Mouse (Mus musculus) limb, embryonic 12.5 days (tissue): ENCODE results near the gene Cryba2. TPM values are rescaled to one million over a fixed set of nuclear protein-coding genes. Genes with fewer than 3 reads are reported as not detected.

Source experiments
- ATAC-seq: fragments of 200-750 bp; cut with Nextera tagmentation; 2 replicates; pipeline ENCODE4 v1.8.0; 2017; ENCODE audit warnings: low read depth, moderate TSS enrichment; ENCODE audit not compliant: insufficient number of reproducible peaks, insufficient read depth, low FRiP score, low TSS enrichment
- H3K27ac ChIP-seq: fragments of 300-500 bp; sonication (generic); 2 replicates; pipeline ENCODE4 v1.5.1; 2016; ENCODE audit warnings: mild to moderate bottlenecking, moderate library complexity
- H3K27me3 ChIP-seq: fragments of 300-500 bp; sonication (generic); 2 replicates; pipeline ENCODE4 v1.6.1; 2016; ENCODE audit warnings: mild to moderate bottlenecking, moderate library complexity
- H3K36me3 ChIP-seq: fragments of 300-500 bp; sonication (generic); 2 replicates; pipeline ENCODE4 v1.6.1; 2016; ENCODE audit warnings: mild to moderate bottlenecking, moderate library complexity
- H3K4me1 ChIP-seq: fragments of 300-500 bp; sonication (generic); replicated peaks from 2 replicates; pipeline ENCODE4 v1.6.1; 2016
- H3K4me2 ChIP-seq: fragments of 300-500 bp; sonication (generic); 2 replicates; pipeline ENCODE4 v1.6.1; 2016; ENCODE audit warnings: mild to moderate bottlenecking, moderate library complexity
- H3K4me3 ChIP-seq: fragments of 300-500 bp; sonication (generic); replicated peaks from 2 replicates; pipeline ENCODE4 v1.5.1; 2016; ENCODE audit warnings: mild to moderate bottlenecking
- H3K9ac ChIP-seq: fragments of 300-500 bp; sonication (generic); replicated peaks from 2 replicates; pipeline ENCODE4 v1.6.1; 2016; ENCODE audit warnings: mild to moderate bottlenecking, moderate library complexity
- H3K9me3 ChIP-seq: fragments of 300-500 bp; sonication (generic); 2 replicates; pipeline ENCODE4 v1.6.1; 2016; ENCODE audit warnings: mild to moderate bottlenecking, moderate library complexity
- WGBS: fragments of 180-500 bp; shearing (Covaris S2); methylation state at CpG from one replicate; pipeline ENCODE4 v1.1.7; 2016; 5-methylcytosine and 5-hydroxymethylcytosine counted together
- polyA plus RNA-seq: library from polyadenylated mRNA; unstranded; fragments of >200 nt; fragmentation: Nextera tagmentation; extraction: Ambion mirVana; gene quantifications from 2 replicates; pipeline ENCODE4 v1.2.1, GENCODE M21; 2016

Gene Cryba2
- polyA plus RNA-seq, result not detected in 2 replicates

- ATAC-seq, result no peak
- WGBS, result 3% methylated on average over 25 of the region's 25 CpGs
- peaks cover 98% of the 10 kb centered on the region for H3K27me3 ChIP-seq
- H3K36me3 ChIP-seq, result no peaks in the 10 kb centered on the region
- peaks cover 9% of the 10 kb centered on the region for H3K4me1 ChIP-seq
- H3K9ac ChIP-seq, result no peak within 1 kb of the TSS
- no peaks in the 10 kb centered on the region for H3K9me3 ChIP-seq
- no peak within 1 kb of the TSS for H3K4me2 ChIP-seq
- 0 out of 2 replicates have a peak within 1 kb of the TSS, but pooled peaks have one; percentile 2 for H3K4me3 ChIP-seq
- H3K27ac ChIP-seq, result no peak within 1 kb of the TSS
Observed at GRCm38 (mm10) chr1:74893134-74893855, at the start of gene Cryba2. Gene Cryba2 (minus strand): TSS chr1:74893143.

GRCm38 (mm10) chr1:74941651-74942360, 48.9 kb upstream of the Cryba2 start:
- WGBS, result 61% methylated on average over 12 of the region's 12 CpGs
- H3K4me3 ChIP-seq, result no peak overlapping the region
- H3K4me2 ChIP-seq, result no peak overlapping the region
- H3K9ac ChIP-seq, result no peak overlapping the region
- H3K36me3 ChIP-seq, result no peaks in the 10 kb centered on the region
- H3K9me3 ChIP-seq, result no peaks in the 10 kb centered on the region
- no peaks in the 10 kb centered on the region for H3K4me1 ChIP-seq
- ATAC-seq, result no peak
- H3K27me3 ChIP-seq, result peaks cover 83% of the 10 kb centered on the region
- H3K27ac ChIP-seq, result no peak overlapping the region

- H3K4me2 ChIP-seq, result no peak overlapping the region
- H3K27me3 ChIP-seq, result peaks cover 76% of the 10 kb centered on the region
- ATAC-seq, result no peak
Observed at GRCm38 (mm10) chr1:74939762-74940161, 46.8 kb upstream of the Cryba2 start.

GRCm38 (mm10) chr1:74936221-74936830, 43.4 kb upstream of the Cryba2 start:
- no peak overlapping the region for H3K9ac ChIP-seq
- ATAC-seq, result no peak
- H3K27ac ChIP-seq, result no peak overlapping the region
- no peaks in the 10 kb centered on the region for H3K9me3 ChIP-seq
- peaks cover 72% of the 10 kb centered on the region for H3K27me3 ChIP-seq
- no peak overlapping the region for H3K4me3 ChIP-seq
- no peak overlapping the region for H3K4me2 ChIP-seq
- WGBS, result 43% methylated on average over 12 of the region's 12 CpGs
- no peaks in the 10 kb centered on the region for H3K36me3 ChIP-seq
- no peaks in the 10 kb centered on the region for H3K4me1 ChIP-seq

More at GRCm38 (mm10) chr1:74939762-74940161, 46.8 kb upstream of the Cryba2 start:
- no peak overlapping the region for H3K4me3 ChIP-seq
- no peaks in the 10 kb centered on the region for H3K4me1 ChIP-seq
- no peak overlapping the region for H3K9ac ChIP-seq
- 4% methylated on average over 3 of the region's 3 CpGs for WGBS
- no peak overlapping the region for H3K27ac ChIP-seq
- no peaks in the 10 kb centered on the region for H3K36me3 ChIP-seq
- no peaks in the 10 kb centered on the region for H3K9me3 ChIP-seq

GRCm38 (mm10) chr1:74935402-74935801, 42.5 kb upstream of the Cryba2 start, which contains the start of gene Cfap65:
Gene Cfap65 (minus strand): TSS chr1:74935599.
- H3K4me3 ChIP-seq, result peak within 1 kb of the TSS; percentile 16; the same call in 1 of the 2 replicates

GRCm38 (mm10) chr1:74927621-74928296, 34.8 kb upstream of the Cryba2 start:
- Histone ChIP-seq H3K9ac (no peak overlapping the region), H3K4me3 (no peak overlapping the region), H3K36me3 (no peaks in the 10 kb centered on the region), H3K4me1 (no peaks in the 10 kb centered on the region), H3K27me3 (peaks cover 61% of the 10 kb centered on the region), H3K4me2 (no peak overlapping the region), H3K9me3 (no peaks in the 10 kb centered on the region), H3K27ac (no peak overlapping the region)
- 75% methylated on average over 9 of the region's 9 CpGs for WGBS
- ATAC-seq, result no peak; the same call in 1 of the 2 replicates

More at GRCm38 (mm10) chr1:74935402-74935801, 42.5 kb upstream of the Cryba2 start, which contains the start of gene Cfap65:
- peak within 1 kb of the TSS; percentile 46 for H3K4me2 ChIP-seq
- ATAC-seq, result no peak
- H3K27ac ChIP-seq, result no peak within 1 kb of the TSS
- H3K9me3 ChIP-seq, result no peaks in the 10 kb centered on the region
- peaks cover 67% of the 10 kb centered on the region for H3K27me3 ChIP-seq
- H3K36me3 ChIP-seq, result no peaks in the 10 kb centered on the region
- 2% methylated on average over 18 of the region's 18 CpGs for WGBS
- H3K4me1 ChIP-seq, result no peaks in the 10 kb centered on the region
- H3K9ac ChIP-seq, result no peak within 1 kb of the TSS

GRCm38 (mm10) chr1:74926721-74927120, 33.8 kb upstream of the Cryba2 start:
- H3K9ac ChIP-seq, result no peak overlapping the region
- no peak overlapping the region for H3K27ac ChIP-seq
- no peaks in the 10 kb centered on the region for H3K4me1 ChIP-seq
- no peak overlapping the region for H3K4me2 ChIP-seq
- no peak overlapping the region for H3K4me3 ChIP-seq
- H3K36me3 ChIP-seq, result no peaks in the 10 kb centered on the region
- ATAC-seq, result no peak
- H3K27me3 ChIP-seq, result peaks cover 60% of the 10 kb centered on the region
- WGBS, result 39% methylated on average over 6 of the region's 6 CpGs
- H3K9me3 ChIP-seq, result no peaks in the 10 kb centered on the region

GRCm38 (mm10) chr1:74924464-74924863, 31.5 kb upstream of the Cryba2 start:
- Histone ChIP-seq H3K4me2 (no peak overlapping the region), H3K9ac (no peak overlapping the region), H3K9me3 (no peaks in the 10 kb centered on the region), H3K27ac (no peak overlapping the region), H3K27me3 (peaks cover 67% of the 10 kb centered on the region), H3K4me1 (no peaks in the 10 kb centered on the region), H3K4me3 (no peak overlapping the region), H3K36me3 (no peaks in the 10 kb centered on the region)
- ATAC-seq, result no peak
- WGBS, result 72% methylated on average over 4 of the region's 4 CpGs

GRCm38 (mm10) chr1:74915706-74916105, 22.8 kb upstream of the Cryba2 start:
- H3K4me1 ChIP-seq, result no peaks in the 10 kb centered on the region
- no peak overlapping the region for H3K4me3 ChIP-seq
- WGBS, result 25% methylated on average over 13 of the region's 13 CpGs

GRCm38 (mm10) chr1:74902191-74902590, 9.2 kb upstream of the Cryba2 start:
- H3K4me2 ChIP-seq, result no peak overlapping the region
- H3K27me3 ChIP-seq, result peaks cover 98% of the 10 kb centered on the region
- ATAC-seq, result no peak
- no peak overlapping the region for H3K4me3 ChIP-seq
- no peak overlapping the region for H3K27ac ChIP-seq
- H3K9ac ChIP-seq, result no peak overlapping the region
- no peaks in the 10 kb centered on the region for H3K36me3 ChIP-seq
- H3K4me1 ChIP-seq, result peaks cover 27% of the 10 kb centered on the region
- 24% methylated on average over 6 of the region's 6 CpGs for WGBS
- no peaks in the 10 kb centered on the region for H3K9me3 ChIP-seq

More at GRCm38 (mm10) chr1:74915706-74916105, 22.8 kb upstream of the Cryba2 start:
- H3K4me2 ChIP-seq, result no peak overlapping the region
- H3K9ac ChIP-seq, result no peak overlapping the region
- no peaks in the 10 kb centered on the region for H3K9me3 ChIP-seq
- no peaks in the 10 kb centered on the region for H3K36me3 ChIP-seq
- no peak overlapping the region for H3K27ac ChIP-seq
- peaks cover 60% of the 10 kb centered on the region for H3K27me3 ChIP-seq
- no peak for ATAC-seq
